Mouse (Mus musculus) midbrain, embryonic 16.5 days (tissue): ENCODE data around the gene Gm20388. TPM values are rescaled to one million over a fixed set of nuclear protein-coding genes. Genes with fewer than 3 reads are reported as not detected.

ENCODE experiments used
- ATAC-seq: fragments of 200-750 bp; cut with Nextera tagmentation; 2 replicates; pipeline ENCODE4 v1.8.0; 2017; ENCODE audit warnings: moderate TSS enrichment
- H3K27ac ChIP-seq: fragments of 300-500 bp; sonication (generic); 2 replicates; pipeline ENCODE4 v1.5.1; 2014; ENCODE audit warnings: mild to moderate bottlenecking, low read length, mixed read lengths
- H3K27me3 ChIP-seq: fragments of 300-500 bp; sonication (generic); 2 replicates; pipeline ENCODE4 v1.6.1; 2014; ENCODE audit warnings: low read depth, low read length, mixed read lengths; ENCODE audit not compliant: control insufficient read depth, insufficient read depth
- H3K36me3 ChIP-seq: fragments of 300-500 bp; sonication (generic); 2 replicates; pipeline ENCODE4 v1.6.1; 2014; ENCODE audit warnings: mild to moderate bottlenecking, low read length, moderate library complexity, mixed read lengths; ENCODE audit not compliant: control insufficient read depth, insufficient read depth
- H3K4me1 ChIP-seq: fragments of 300-500 bp; sonication (generic); 2 replicates; pipeline ENCODE4 v1.6.1; 2014; ENCODE audit warnings: mild to moderate bottlenecking, low read length, mixed read lengths; ENCODE audit not compliant: control insufficient read depth, insufficient read depth
- H3K4me2 ChIP-seq: fragments of 300-500 bp; sonication (generic); 2 replicates; pipeline ENCODE4 v1.6.1; 2014; ENCODE audit warnings: mild to moderate bottlenecking, low read length, mixed read lengths
- H3K4me3 ChIP-seq: fragments of 300-500 bp; sonication (generic); 2 replicates; pipeline ENCODE4 v1.5.1; 2014; ENCODE audit warnings: low read depth, mild to moderate bottlenecking, low read length, moderate library complexity, mixed read lengths
- H3K9ac ChIP-seq: fragments of 300-500 bp; sonication (generic); 2 replicates; pipeline ENCODE4 v1.6.1; 2014; ENCODE audit warnings: low read depth, low read length, mixed read lengths
- H3K9me3 ChIP-seq: fragments of 300-500 bp; sonication (generic); replicated peaks from 2 replicates; pipeline ENCODE4 v1.6.1; 2014; ENCODE audit warnings: mild to moderate bottlenecking, low read length, mixed read lengths; ENCODE audit not compliant: control insufficient read depth, poor library complexity, severe bottlenecking
- WGBS: fragments of 180-500 bp; shearing (Covaris S2); extraction: QIAGEN DNeasy Blood & Tissue Kit; methylation state at CpG from one replicate; pipeline ENCODE4 v1.1.7; 2014; 5-methylcytosine and 5-hydroxymethylcytosine counted together
- polyA plus RNA-seq: library from polyadenylated mRNA; unstranded; fragments of >200 nt; fragmentation: Nextera tagmentation; extraction: Ambion mirVana; gene quantifications from 2 replicates; pipeline ENCODE4 v1.2.1, GENCODE M21; 2015

The Gm20388 gene
- polyA plus RNA-seq, 1 experiment from 2014 or later: 7.5 TPM

DNA sequence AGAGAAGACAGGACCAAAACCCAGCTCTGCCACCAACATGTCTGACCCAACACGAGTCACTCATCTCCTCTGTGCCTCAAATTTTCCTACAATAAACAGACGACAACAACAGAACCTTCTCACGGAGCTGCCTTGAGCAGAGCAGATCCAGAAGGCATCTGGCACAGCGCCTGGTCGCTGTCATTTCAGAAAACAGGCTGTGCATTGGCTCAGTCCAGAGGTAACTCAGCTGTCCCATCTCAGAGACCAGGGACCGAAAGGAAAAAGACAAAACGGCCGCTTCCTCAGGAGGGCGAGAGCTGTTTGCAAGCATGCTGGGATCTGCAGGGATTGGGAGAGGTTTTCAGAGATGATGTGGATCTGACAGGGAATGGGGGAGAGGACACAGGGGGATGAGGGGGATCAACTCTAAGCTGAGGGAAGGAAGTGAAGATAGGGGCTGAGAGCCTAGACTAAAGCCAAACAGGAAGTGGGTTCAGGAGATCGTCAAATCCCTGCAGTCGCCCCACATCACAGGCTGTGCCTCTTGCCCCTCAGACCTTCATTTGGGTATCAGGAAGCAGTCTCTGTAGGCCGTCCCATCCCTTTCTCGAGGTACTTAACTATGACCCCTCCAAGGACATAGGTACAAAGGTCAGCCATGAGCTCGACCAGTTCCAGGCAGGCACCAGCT, 4067.7 kb downstream of the Gm20388 start:
- Histone ChIP-seq H3K4me1 (peaks cover 19% of the 10 kb centered on the region), H3K36me3 (no peaks in the 10 kb centered on the region), H3K4me3 (no peak overlapping the region), H3K27ac (no peak overlapping the region), H3K4me2 (no peak overlapping the region), H3K9me3 (no peaks in the 10 kb centered on the region), H3K9ac (no peak overlapping the region), H3K27me3 (no peaks in the 10 kb centered on the region)
- WGBS: 74% methylated on average over 14 of the region's 14 CpGs
- ATAC-seq: no peak

DNA sequence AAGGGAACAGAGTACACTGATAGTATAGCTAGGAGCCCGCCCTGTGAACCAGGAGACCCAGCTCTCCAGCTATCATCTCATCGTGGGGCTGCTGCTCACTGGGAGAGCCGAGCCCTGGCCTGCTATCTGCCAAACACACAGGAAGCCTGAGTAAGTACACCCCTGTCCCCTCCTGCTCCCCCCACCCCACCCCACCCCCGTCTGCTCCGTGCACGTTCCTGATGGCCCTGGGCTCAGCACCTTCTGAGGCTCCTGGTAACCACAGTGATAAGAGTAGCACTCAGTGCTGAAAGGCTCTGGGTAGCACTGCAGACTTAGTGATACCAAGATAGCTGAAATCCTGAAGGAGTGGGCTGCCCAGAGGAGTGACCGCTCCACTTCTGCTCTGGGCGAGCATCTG, 4068.3 kb downstream of the Gm20388 start:
- 80% methylated on average over 8 of the region's 8 CpGs for WGBS
- H3K4me2 ChIP-seq: no peak overlapping the region
- H3K4me1 ChIP-seq: peaks cover 22% of the 10 kb centered on the region
- ATAC-seq: no peak
- no peaks in the 10 kb centered on the region for H3K36me3 ChIP-seq
- H3K9me3 ChIP-seq: no peaks in the 10 kb centered on the region
- H3K4me3 ChIP-seq: no peak overlapping the region
- no peak overlapping the region for H3K27ac ChIP-seq
- no peaks in the 10 kb centered on the region for H3K27me3 ChIP-seq
- no peak overlapping the region for H3K9ac ChIP-seq

DNA sequence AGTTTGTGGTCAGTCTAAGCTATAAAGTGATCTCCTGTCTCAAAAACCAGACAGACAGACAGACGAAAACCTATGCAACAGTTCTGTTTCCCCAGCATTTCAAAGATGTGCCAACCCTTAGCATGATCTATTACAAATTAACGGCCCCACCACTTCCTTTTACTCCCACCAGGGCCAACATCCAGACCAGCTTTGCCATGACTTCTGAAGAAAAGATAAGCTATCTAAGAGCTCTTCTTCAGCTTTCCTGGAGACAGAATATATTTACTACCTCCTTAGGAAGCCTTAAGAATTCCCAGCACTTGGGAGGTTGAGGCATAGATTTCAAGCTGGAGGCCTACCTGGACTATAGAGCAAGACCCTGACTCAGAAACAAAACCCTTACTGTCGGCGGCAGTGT, 4069.6 kb downstream of the Gm20388 start:
- Histone ChIP-seq H3K27me3 (no peaks in the 10 kb centered on the region), H3K27ac (no peak overlapping the region), H3K4me2 (no peak overlapping the region), H3K9ac (no peak overlapping the region), H3K4me3 (no peak overlapping the region), H3K36me3 (no peaks in the 10 kb centered on the region), H3K9me3 (no peaks in the 10 kb centered on the region), H3K4me1 (peaks cover 22% of the 10 kb centered on the region)
- no peak for ATAC-seq
- WGBS: 74% methylated on average over 4 of the region's 4 CpGs

DNA sequence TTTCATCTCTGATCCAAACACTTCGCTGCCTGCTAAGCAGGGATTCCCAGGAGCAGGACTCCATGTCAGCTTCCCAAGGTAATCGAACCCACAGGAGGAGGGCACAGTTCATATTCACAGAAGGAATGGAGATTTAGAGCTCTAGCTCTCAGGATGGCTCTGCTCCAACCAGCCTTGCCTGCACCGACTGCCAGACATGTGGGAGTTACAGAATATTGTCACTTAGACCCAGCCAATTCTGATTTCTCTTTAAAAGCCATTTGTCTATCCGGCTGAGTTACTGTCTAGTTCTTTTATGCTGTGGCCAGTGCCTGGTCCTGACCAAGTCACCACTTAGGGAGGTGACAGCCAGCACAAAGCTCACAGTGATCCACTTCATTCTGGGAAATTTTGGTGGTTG, 4071.0 kb downstream of the Gm20388 start:
- no peak for ATAC-seq
- H3K4me3 ChIP-seq: peak overlapping the region; percentile 87
- H3K36me3 ChIP-seq: no peaks in the 10 kb centered on the region
- peak overlapping the region; percentile 87 for H3K4me2 ChIP-seq
- H3K27me3 ChIP-seq: no peaks in the 10 kb centered on the region
- no peaks in the 10 kb centered on the region for H3K9me3 ChIP-seq
- H3K4me1 ChIP-seq: peaks cover 22% of the 10 kb centered on the region
- peak overlapping the region; percentile 43 for H3K9ac ChIP-seq
- 47% methylated on average over 4 of the region's 4 CpGs for WGBS
- H3K27ac ChIP-seq: no peak overlapping the region

DNA sequence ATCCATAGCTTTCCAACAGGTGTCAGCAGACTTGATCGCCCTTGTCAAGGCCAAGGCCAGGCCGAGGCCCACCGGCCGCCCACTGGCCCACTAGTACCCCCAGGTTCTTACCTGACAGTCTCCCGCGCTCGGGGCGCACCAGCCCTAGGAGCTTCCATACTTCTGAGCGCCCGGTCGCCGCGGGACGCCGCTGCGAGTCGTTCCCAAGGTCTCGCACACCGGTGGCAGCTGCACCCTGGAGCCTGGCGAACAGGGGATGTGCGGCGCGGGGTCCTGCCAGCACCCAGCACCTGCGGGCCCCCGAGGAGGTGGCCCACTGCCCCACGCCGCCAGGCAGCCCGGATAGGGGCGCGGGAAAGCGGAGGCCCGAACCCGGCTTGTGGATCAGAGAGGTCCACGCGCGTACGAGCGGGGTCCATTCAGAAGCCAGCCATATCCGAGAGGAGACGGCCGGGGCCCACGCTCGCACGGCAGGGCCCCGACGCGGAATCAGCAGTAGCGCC, 4071.7 kb downstream of the Gm20388 start:
- peak overlapping the region; percentile 87 for H3K4me3 ChIP-seq
- H3K9ac ChIP-seq: peak overlapping the region; percentile 89
- H3K27me3 ChIP-seq: no peaks in the 10 kb centered on the region
- peak overlapping the region; percentile 87 for H3K4me2 ChIP-seq
- no peaks in the 10 kb centered on the region for H3K36me3 ChIP-seq
- ATAC-seq: peak; percentile 50
- no peaks in the 10 kb centered on the region for H3K9me3 ChIP-seq
- peaks cover 22% of the 10 kb centered on the region for H3K4me1 ChIP-seq
- peak overlapping the region; percentile 77; the same call in 1 of the 2 replicates for H3K27ac ChIP-seq
- WGBS: under 1% methylated on average over 42 of the region's 48 CpGs

DNA sequence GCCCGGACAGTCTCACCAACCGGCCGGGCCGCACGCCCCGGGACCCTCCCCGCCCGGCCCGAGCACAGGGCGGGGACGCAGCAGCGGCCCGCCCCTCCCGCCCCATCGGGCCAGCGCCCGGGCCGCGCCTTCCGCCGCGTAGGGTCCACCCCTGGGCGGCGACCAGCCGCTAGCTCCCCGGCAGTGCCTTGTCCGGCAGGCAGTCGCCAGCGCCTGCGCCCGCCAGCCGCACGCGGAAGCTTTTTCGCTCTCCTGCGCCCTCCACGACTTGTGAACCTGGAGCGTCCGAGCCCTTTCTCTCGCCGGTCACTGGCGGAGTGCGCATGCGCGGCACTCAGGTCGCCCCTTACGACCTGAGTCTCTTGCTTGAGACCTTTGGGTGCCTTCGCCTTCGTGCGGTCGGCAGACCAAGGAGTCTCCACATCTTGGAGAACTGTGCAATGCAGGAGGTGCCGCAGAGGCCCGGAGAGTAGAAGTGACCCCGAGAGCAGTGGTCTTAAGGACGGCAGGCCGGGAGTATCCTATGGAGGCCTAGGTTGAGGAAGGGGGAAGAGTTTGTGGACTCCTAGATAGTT, 4072.3 kb downstream of the Gm20388 start, which contains the start of gene Abcb10:
TSS of gene Abcb10 (minus strand) at position 297 of the 575 bp plus-strand sequence.
- Histone ChIP-seq H3K4me1 (peaks cover 22% of the 10 kb centered on the region), H3K9me3 (no peaks in the 10 kb centered on the region), H3K4me3 (peak within 1 kb of the TSS; percentile 87), H3K27ac (peak within 1 kb of the TSS; percentile 77), H3K36me3 (no peaks in the 10 kb centered on the region), H3K9ac (peak within 1 kb of the TSS; percentile 89), H3K4me2 (peak within 1 kb of the TSS; percentile 87), H3K27me3 (no peaks in the 10 kb centered on the region)
- WGBS: under 1% methylated on average over 49 of the region's 56 CpGs
- ATAC-seq: peak; percentile 86

DNA sequence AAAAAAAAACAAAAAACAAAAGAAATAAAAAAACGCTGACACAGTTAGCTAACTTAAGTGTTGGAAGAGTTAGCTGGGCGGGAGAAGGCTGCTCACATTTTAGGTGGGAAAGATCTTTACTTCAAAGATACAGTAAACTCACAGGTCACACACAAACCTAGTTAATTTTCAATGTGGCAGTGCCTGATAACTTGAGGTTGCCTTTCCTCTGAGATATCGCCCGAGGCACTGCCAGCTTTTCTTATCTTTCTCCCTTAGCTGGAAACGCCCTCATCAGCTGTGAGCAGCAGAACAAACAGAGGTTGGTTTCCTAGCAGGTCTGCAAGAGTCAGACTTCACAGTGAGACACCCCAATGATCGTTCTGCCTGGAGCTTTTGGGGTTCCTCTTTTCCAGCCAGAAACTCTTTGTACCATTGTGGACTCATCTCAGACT, 4078.0 kb downstream of the Gm20388 start:
- H3K4me3 ChIP-seq: no peak overlapping the region
- H3K36me3 ChIP-seq: no peaks in the 10 kb centered on the region
- H3K9me3 ChIP-seq: no peaks in the 10 kb centered on the region
- no peak overlapping the region for H3K27ac ChIP-seq
- H3K4me1 ChIP-seq: no peaks in the 10 kb centered on the region
- no peak for ATAC-seq
- 78% methylated on average over 6 of the region's 6 CpGs for WGBS
- no peak overlapping the region for H3K9ac ChIP-seq
- H3K4me2 ChIP-seq: no peak overlapping the region
- no peaks in the 10 kb centered on the region for H3K27me3 ChIP-seq

DNA sequence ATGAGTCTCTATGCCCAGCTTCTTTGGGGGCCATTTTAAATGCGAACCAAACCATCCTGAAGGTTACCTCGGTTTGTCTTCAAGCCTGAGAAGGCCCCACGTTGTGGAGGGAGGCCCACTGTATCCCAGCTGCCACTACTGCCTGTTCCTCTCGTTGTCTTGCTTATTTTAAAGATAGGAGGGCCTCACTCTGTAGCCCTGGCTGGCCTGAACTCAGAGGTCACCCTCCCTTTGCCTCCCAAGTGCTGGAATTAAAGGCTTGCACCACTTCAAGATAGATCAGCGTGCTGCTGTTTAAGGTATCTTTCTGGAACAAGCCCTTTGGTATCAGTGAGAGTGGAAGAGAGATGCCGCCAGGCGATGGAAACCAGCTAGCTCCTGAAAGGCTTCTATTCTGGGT, 4078.5 kb downstream of the Gm20388 start:
- H3K27ac ChIP-seq: no peak overlapping the region
- no peaks in the 10 kb centered on the region for H3K9me3 ChIP-seq
- H3K4me1 ChIP-seq: no peaks in the 10 kb centered on the region
- WGBS: 75% methylated on average over 7 of the region's 7 CpGs
- H3K9ac ChIP-seq: no peak overlapping the region
- H3K27me3 ChIP-seq: no peaks in the 10 kb centered on the region
- H3K4me2 ChIP-seq: no peak overlapping the region
- no peak overlapping the region for H3K4me3 ChIP-seq
- no peak for ATAC-seq
- H3K36me3 ChIP-seq: no peaks in the 10 kb centered on the region
